Mouse (Mus musculus) thymus, postnatal 36 days (tissue): Measurements from ENCODE around the gene Plekhh2.
"Not testable (repeated sequence)": the region's sequence is repeated elsewhere in the genome, so short reads cannot be mapped to it uniquely, and the experiment has no call there.

Experiments
- DNase-seq, 2 experiments: peaks; one replicate each; pipeline ENCODE4 v3.0.0; 2022; ENCODE audit warnings: mixed read lengths in 2 of 2

The Plekhh2 gene

DNA sequence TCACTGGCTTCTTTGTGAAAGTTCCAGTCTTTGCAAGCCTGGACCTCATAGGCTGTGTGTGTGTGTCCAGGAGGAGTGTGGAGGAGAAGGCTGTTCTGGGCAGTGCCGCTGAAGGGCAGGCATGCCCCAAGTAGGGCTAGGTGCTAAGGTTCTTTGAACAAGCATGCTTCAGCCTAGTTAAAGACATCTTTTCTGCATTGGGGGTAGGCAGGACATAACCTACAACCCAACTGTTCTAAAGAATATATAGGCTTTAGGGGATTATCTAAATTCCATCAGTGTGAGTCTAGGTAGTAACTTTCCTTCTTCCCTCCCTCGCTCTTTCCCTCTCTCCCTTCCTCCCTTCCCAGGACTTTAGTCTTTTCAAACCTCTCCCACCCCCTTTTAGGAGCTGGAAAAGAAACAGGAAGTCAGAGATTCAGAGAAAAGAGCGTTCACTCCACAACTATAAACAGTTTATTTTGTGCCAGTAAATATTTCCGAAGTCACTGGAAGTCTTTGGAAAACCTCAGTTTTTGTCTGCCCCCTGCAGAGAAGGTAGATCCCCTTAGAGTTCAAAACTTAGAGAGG is 906 bp downstream of the Plekhh2 start:
- DNase-seq, result no peak

DNA sequence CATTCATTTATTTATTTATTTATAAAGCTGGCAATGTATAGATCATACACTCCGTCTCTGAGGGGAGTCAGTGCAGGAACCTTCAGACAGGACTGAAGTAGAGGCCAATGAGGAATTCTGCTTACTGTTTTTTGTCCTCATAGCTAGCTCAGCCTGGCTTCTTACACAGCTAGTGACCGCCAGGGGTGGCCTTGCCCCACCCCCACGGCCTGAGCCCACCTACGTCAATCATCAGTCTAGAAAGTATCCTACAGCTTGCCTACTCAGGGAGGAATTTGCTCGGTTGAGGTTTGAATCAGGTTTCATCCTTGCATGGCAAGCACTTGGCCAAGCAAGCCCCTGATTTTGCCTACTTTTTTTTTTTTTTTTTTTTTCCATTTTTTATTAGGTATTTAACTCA is 4.2 kb downstream of the Plekhh2 start:
- no peak for DNase-seq

GRCm38 (mm10) chr17:84519346-84519745 is 7.7 kb downstream of the Plekhh2 start:
- no peak for DNase-seq

- DNase-seq, result no peak
Observed at GRCm38 (mm10) chr17:84520057-84520456, 8.4 kb downstream of the Plekhh2 start.

DNA sequence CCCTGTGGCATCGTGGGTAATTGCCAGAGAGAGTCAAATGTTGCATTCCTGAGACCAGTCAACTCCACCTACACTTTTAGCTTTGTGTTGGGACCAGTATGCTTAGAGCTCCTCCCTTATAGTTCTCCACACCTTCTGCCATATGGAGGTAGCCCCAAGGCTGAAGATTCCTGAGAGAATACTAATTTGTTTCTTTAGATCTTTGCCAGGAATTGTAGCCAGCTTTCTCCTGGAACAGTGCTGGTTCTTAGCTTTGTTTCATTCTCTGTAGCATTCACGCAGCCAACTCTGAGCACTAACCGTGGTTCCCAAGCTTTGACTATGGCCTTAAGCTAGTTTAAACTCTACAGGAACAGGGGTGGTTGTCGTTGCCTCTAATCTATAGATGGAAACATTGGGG is 17.7 kb downstream of the Plekhh2 start:
- DNase-seq, result no peak

GRCm38 (mm10) chr17:84530202-84530796 is 18.6 kb downstream of the Plekhh2 start:
- DNase-seq, result no peak

- DNase-seq, result no peak
Observed at GRCm38 (mm10) chr17:84532909-84533499, 21.3 kb downstream of the Plekhh2 start.

- no peak for DNase-seq
Observed at GRCm38 (mm10) chr17:84533841-84534240, 22.1 kb downstream of the Plekhh2 start.

DNA sequence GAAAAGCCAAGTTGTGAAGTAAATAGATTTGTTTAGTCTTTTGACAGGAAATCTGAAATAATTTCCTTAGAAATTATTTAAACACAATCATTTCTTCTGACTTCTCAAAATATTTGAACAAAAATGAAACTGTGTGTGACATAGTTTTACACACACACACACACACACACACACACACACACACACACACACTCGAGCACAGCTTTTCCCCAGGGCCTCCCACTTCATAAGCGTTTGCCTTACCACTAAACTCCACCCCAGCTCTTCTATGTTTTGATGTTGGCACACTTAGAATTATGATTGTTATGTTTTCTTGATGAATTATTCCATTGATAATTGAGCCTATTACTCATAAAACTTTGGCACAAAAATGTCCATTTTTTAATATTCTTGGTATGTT is 22.9 kb downstream of the Plekhh2 start:
- no peak for DNase-seq

- DNase-seq, result no peak
Observed at GRCm38 (mm10) chr17:84535226-84535625, 23.5 kb downstream of the Plekhh2 start.

- no peak for DNase-seq
Observed at GRCm38 (mm10) chr17:84537301-84537700, 25.6 kb downstream of the Plekhh2 start.

DNA sequence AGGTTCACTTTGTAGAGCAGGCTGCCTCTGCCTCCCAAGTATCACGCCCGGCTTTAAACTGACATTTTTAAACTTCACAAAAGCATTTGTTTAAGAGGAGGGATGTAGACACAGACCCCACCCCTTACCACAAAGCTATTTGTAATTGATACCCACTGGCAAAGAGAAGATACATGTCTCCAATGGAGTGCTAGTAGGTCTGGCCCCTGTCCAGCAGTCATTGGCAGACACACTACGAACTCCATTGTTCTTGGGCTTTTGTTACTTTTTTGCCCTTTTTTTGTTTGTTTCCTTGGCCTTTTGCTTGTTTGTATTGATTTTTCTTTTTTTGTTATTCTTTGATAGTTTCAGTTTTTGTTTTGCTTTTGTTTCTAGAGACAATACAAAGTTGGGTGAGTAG is 26.3 kb downstream of the Plekhh2 start:
- DNase-seq, result no peak

- no peak for DNase-seq
Observed at GRCm38 (mm10) chr17:84540603-84541002, 28.9 kb downstream of the Plekhh2 start.

DNA sequence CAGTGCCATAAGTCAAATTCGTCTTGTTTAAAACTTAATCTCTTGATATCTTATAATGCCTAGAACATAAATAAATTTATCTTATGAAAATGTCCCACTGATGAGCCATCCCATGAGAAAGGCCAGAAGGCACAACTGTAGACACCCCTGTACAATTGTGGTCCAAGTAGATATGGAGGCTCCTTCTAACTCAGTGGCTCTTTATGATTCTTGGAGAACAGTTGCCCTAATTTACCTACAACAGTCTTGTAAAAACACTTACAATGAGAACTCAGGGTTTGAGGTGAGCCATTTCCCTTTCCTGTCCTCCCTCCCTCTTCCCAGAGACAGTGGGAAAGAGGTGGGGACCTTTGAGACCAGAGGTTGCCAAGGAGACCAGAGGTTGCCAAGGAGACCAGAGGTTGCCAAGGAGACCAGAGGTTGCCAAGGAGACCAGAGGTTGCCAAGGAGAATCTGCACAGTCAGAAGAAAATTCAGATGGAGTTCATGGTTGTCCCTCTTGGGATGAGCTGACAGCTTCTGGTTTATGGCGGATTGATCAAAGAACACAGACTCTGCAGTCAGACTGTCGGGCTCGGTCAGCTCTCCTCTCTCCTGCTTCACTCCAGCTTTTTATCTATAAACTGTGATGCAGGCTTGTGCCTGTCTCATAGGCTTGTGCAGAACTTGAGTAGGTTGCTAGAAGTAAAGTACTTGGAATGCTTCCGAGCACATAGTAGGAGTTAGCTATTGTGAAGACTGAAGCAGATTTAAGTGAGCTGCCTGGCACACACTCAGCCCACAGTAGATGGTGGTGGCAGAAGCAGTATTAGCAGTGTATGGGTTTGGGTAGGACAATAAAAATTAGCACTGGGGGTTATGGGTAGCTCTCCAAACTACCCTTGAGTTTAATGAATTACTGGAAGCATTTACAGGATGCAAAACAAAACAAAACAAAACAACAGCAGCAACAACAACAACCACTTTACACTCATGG is 39.5 kb downstream of the Plekhh2 start:
- DNase-seq, result no peak

DNA sequence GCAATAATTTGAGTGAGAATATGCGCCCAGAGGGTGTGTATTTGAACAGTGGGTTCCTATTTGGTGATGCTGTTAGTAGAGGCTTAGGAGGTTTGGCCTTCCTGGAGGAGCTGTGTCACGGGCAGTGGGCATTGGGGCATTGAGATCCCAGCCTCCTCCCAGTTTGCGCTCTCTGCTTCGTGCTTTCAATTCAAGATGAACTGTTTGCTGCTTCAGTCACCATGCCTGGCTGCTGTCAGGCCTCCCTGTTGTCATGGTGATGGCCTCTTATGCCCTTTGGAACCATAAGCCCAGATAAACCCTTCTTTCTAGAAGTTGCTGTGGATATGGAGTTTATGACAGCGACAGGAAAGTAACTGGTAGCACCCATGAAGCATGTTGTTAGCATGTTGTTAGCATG is 40.5 kb downstream of the Plekhh2 start:
- no peak for DNase-seq

DNA sequence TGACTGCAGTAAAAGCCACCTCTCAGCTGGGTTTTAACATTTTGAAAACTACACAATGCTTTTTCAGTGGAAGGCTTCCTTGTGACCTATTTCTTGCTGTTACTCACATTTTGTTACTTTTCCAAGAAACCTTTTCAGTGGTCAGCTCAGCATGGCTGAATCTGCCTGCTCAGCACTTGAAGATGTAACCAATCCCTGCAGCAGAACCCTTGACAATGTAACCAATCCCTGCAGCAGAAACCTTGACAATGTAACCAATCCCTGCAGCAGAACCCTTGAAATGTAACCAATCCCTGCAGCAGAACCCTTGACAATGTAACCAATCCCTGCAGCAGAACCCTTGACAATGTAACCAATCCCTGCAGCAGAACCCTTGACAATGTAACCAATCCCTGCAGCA is 52.6 kb downstream of the Plekhh2 start:
- not testable (repeated sequence) for DNase-seq

DNA sequence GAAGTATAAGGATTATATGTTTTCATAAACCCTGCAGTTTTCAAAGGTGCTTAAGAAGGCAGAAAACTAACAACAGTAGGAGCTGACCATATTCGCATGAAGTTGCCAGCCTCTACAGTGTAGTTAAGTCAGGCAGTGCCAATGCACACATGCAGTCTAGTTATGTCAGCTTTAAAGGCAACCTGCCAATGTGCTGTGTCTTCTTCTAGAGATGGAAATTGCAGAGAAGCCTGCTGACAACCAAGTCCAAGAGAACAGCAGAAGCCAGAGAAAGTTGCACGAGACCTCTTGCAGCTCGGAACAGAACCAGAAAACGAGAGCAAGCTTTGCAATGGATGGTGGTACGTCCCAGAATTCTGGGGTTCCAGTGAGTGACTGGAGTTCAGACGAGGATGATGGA is 54.1 kb downstream of the Plekhh2 start:
- DNase-seq, result no peak

GRCm38 (mm10) chr17:84566773-84567555 is 55.3 kb downstream of the Plekhh2 start:
- DNase-seq, result peak; percentile 4 to 28

GRCm38 (mm10) chr17:84568807-84569206 is 57.1 kb downstream of the Plekhh2 start:
- no peak for DNase-seq

DNA sequence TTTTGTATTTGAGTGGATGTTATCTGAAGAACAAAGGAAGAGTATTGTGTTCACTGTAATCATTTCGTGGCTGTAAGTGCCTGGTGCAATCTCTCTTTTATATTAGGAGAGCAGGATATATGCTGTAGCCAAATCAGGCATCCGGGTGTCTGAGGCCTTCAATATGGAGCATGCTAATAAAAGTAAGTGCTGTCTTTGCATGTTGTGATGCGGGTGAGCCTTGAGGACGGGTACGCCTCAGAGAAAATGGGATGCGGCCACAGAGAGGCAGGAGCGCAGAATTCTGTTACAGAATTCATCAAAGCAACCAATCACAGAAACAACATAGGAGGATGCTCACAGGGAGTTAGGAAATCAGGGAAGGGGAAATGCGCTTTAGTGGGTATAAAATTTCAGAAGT is 58.1 kb downstream of the Plekhh2 start:
- no peak for DNase-seq

DNA sequence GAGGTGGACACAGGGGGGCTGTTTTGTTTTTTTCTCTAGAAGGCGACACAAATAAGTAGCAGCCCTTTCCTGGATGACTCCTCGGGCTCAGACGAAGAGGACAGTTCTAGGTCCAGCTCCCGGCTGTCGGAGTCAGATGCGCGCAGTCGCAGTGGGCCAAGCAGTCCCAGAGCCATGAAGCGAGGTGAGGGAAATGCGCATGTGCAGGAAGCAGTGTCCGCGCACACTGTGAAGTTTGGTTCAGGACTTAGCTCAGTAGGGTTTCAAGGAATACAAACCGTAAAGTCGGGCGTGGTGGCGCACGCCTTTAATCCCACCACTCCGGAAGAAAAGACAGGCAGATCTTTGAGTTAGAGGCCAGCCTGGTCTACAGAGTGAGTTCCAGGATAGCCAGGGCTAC is 59.9 kb downstream of the Plekhh2 start:
- DNase-seq, result no peak

GRCm38 (mm10) chr17:84573305-84573704 is 61.6 kb downstream of the Plekhh2 start:
- no peak for DNase-seq

DNA sequence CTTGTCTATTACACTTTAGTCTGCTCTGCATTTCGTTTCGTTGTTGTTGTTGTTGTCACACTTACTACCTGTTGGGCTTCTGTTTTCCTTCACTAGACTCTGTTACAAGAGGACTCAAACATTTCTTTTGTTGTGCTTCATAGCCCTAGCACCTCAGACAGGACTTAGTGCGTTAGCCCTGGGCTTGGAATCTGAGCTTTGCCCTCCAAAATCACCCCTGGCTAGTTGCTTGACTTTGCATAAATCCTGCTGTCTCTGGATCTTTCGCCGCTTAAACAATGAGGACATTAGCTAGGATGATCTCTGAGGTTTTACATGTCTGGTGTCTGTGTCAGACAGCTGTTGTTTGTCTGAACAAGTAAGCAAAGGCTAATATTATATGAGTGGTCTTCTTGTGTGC is 62.2 kb downstream of the Plekhh2 start:
- DNase-seq, result no peak
